Mouse (Mus musculus) WW6 (cell line): Measurements from ENCODE around the gene Mindy2.
"Not testable (repeated sequence)": the region's sequence is repeated elsewhere in the genome, so short reads cannot be mapped to it uniquely, and the experiment has no call there.

Experiments used
- DNase-seq: peaks from one replicate; pipeline ENCODE4 v3.0.0-alpha.2; 2013; ENCODE audit warnings: low read depth, low spot score

The Mindy2 gene

DNA sequence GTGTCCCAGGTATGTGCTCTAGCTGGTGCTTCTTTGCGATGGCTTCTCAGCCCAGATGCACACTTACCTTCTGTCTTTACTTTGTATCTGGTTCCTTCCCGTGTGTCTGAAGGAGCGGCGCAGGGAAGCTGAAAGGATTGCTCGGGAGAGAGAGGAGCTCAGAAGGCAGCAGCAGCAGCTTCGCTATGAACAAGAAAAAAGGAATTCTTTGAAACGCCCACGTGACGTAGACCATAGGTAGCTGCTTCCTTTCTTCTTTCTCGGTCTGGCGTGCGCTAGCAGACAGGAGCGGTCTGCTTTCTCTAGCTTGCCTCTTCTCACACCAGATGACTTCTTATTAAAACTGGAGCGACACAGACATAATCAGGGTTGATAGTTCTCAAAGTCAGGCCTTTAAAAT, 72.3 kb downstream of the Mindy2 start:
- no peak for DNase-seq

DNA sequence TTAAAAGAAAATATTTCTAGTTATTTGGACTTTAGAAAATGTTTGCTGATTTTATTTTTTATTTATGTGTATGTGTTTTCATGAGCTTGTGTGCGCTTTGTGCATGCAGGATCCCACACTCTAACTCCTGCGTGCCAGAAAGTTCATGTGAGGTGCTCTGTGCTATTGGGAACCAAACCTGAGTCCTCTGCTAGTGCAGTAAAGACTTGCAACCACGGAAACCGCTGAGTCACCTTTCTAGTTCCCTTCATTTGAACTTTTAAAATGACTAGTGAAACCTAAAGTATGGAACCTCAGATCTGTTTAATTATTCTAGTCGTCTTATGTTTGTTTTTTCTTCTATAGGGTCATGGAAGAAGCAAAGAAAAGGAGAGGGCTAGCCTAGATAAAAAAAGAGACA, 76.0 kb downstream of the Mindy2 start:
- DNase-seq: no peak

- DNase-seq: no peak
Measured at GRCm38 (mm10) chr9:70578123-70578522, 78.9 kb downstream of the Mindy2 start.

DNA sequence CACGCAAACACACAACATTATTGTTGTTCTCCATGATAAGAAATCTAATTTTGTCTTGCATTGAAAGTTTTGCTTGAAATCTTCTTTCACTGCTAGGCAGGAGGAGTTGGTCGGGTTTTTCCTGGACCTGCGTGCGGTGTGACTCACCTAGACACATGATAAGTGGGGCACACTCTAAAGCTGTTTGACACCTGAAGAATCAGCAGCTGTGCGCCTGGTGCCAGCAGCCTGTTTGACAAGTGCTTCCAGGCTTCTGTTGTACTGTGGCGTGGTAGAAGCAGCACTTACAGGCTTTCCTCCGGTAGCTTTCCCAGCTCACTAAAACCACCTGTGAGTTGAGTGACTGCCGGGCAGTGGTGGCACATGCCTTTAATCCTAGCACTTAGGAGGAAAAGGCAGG, 86.6 kb downstream of the Mindy2 start:
- no peak for DNase-seq

- no peak for DNase-seq
Measured at GRCm38 (mm10) chr9:70567651-70568050, 89.3 kb downstream of the Mindy2 start.

DNA sequence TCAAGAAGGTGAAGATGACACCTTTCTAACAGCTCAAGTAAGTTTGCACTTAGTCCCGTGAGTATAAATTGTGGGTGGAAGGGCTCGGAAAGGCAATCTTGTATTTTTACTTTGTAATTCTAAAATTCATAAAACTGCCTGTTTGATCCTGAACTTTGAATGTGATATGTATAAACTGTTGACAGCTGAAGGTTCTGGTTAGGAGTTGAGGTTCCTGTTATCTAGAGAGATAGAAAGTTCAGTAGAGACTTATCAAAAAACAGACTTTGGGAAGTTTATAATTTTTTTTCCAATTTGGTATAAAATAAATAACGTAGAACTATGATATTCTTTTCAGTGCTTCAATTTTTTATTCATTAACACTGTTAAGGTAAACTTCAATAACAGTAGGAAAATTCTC, 94.1 kb downstream of the Mindy2 start:
- DNase-seq: no peak

DNA sequence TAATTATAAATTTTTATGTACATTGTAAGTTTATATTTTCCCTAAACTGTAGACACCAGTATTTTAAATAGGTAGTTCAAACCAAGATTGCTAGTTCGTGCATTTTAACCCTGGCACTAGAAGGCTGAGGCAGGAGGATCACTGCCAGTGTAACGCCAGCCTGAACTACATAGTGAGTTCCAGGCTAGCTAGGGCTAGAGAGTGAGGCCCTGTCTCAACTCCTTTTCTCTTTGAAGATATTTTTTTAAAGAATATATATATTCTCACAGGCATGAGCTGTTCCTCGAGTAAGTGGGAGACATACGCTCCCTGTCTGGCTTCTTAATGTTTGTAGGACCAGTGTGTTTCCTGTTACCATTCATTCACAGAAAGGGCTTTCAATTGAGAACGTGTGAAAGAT, 100.2 kb downstream of the Mindy2 start:
- no peak for DNase-seq

- no peak for DNase-seq
Measured at GRCm38 (mm10) chr9:70555431-70555830, 101.5 kb downstream of the Mindy2 start.

GRCm38 (mm10) chr9:70552233-70552632, 104.7 kb downstream of the Mindy2 start:
- not testable (repeated sequence) for DNase-seq

- DNase-seq: no peak
Measured at GRCm38 (mm10) chr9:70551524-70551923, 105.5 kb downstream of the Mindy2 start.
